Mouse (Mus musculus) small intestine, adult 2 months (tissue): ENCODE results near the gene Arhgef18.

Source experiments
- CTCF ChIP-seq: fragments of 200-500 bp; IDR thresholded peaks from 2 replicates; pipeline ENCODE4 v1.5.1; 2012; ENCODE audit warnings: low read depth, mild to moderate bottlenecking, control low read depth, inconsistent platforms, low read length, moderate library complexity, mixed read lengths; ENCODE audit not compliant: insufficient replicate concordance, insufficient read length; ENCODE audit errors: extremely low read depth
- POLR2A ChIP-seq: fragments of 200-500 bp; IDR thresholded peaks from 2 replicates; pipeline ENCODE4 v1.6.1; 2012; ENCODE audit warnings: low read depth, mild to moderate bottlenecking, control low read depth, inconsistent platforms, low read length, moderate library complexity

DNA sequence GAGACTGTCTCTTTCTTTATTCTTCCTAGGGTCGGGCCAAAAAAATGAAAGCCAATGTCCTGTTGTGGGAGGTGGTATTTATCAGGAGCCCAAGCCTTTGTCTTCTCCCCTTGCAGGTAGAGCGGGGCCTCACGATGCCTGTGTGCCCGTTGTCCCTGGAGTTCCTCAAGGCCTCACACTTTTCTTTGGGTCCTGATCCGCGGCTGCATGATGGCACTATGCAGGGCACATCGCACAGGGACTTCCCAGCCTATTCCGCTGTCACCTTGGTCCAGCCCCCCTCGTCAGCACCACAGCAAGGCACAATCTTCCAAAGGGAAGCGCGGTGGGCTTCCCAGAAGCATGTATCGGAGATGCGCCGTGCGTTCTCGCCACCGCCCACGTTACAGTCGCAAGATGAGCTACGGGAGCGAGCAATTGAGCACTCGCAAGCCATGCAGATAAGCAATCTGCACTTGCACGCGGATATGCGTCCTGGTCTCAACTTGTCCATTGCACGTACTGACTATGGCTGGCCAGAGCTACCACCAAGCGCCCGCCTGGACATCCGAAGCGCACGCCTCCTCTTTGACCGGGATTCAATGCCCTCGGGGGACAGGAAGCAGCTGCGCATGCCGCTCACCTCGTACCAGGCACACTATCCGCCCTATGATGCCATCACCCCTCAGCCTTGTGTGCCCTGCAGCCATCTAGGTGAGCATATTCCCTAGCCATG, 83.1 kb downstream of the Arhgef18 start:
- no peak for TF ChIP-seq POLR2A
- TF ChIP-seq CTCF = no peak
